Mouse (Mus musculus): Measurements from ENCODE around the gene Fmo5.

Fmo5 gene

DNA sequence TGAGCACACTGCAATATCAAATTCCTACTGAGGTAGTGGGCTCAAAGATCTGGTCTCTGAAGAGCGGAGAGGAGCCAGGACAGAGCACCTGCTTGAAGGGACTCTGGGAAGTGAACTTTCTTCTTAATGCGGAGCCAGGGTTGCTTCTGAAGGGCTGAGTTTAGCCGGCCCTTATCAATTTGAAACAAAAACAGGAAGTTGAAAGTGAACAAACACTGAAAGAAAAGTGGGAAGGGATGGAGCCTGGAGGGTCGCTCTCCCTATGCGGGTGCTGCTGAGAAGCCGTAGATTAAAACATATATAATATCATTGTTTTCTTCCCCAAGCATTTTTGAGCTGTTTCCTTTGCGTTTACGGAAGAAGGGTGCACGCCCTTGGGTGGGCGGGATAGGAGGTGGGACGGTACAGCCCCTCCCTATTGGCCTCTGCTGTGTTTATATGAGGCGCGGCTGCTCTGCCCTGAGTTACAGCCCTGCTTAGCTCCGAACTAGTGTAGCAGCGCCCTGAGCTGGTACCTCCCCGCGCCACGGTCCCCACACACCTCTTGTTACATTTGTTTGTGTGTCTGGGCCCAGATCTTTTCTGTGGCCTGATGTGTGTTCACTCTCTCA is at the start of gene Fmo5:
Gene Fmo5 (plus strand): TSS at position 414 of the 611 bp plus-strand sequence.
- peak; percentile 75 to 81 for DNase-seq

DNA sequence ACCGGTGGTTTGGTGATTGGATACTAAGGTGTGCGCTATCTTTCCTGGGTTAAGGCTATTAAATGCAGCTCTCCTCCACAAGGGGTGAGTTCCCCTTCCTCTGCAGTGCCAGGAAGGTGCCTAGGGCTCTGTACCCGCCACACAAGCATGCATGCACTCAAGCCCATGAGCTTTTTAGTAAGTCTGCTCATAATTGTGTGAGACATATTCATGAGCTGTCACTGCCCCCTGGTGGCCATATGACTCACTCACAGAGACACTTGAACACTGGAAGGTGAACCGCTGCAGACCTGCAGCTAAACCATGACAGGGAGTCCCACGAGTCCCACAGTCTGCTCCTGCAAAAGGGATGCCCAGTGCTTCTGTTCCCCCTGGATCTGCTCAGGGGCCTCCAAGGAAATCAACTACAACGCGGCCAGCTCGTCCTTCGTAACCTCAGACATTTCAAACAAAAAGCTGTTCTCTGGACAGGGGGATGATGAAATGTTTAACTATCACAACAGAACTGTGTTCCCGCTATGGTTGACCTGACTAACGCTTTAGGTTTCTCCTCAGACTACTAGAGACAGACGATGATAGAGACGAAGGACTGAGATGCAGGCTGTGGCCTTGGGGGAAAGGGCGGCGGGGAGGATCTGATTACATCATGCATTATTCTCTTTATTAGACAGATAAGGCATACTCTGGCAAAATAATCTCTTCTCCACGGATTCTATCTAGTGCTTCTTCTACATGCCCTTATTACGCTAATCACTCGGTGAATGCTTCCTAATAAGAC is 43.0 kb upstream of the Fmo5 start:
- DNase-seq, result peak; percentile 56 to 73

DNA sequence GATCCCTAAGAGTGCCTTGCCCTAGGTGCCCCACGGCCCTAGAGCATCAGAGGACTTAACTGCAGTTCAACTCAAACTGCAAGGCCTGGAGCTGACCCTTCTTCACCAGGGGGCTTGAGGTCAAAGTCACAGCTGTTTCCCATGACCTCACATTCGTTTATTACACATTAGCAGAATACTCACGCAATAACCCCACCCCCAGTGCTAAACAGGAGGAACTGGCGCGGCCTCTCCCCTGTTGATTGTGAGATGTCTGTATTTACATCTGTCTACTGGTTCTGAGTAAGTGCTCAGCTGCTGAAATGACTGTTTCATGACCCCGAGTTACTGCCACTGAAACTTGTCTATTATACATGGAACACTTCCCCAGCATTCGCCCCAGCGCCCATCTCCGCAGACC is 40.9 kb upstream of the Fmo5 start:
- no peak for DNase-seq

DNA sequence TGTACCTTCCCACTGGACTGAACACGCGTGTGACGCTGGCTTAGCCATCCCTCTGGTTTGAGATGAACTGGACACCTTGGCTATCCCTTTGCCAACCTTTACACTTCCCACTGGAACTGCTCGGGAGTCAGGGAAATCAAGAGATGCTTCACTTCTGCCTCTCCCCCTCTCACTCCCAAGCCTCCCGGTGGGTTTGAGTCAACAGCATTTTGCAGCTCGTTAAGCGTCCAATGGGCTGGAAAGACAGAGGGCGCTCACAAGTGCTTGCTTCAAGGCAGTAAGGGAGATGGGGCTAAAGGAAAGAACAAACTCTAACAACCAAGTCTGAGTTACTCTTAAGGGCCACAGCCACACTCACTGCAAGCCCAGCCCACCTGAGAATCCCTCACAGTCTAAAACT is 37.9 kb upstream of the Fmo5 start:
- DNase-seq, result no peak

DNA sequence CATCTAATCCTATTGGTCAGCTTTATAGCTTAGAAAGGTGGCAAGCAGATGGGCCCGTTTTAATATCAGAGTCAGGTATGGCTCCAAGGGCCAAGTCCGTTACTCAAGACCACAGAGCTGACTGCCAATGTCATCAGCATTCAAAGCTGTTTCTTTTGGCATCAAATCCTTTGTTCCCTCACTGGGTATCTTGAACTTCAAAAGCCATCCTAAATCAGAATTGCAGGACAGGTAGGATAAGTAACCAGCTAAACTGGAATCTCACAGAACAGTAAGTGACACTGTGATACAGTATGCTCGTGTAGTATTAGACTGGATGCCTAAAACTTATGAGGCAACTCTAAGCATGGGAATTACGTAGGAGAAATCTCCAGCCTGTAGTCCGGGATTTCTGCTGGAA is 35.5 kb upstream of the Fmo5 start:
- DNase-seq, result no peak

DNA sequence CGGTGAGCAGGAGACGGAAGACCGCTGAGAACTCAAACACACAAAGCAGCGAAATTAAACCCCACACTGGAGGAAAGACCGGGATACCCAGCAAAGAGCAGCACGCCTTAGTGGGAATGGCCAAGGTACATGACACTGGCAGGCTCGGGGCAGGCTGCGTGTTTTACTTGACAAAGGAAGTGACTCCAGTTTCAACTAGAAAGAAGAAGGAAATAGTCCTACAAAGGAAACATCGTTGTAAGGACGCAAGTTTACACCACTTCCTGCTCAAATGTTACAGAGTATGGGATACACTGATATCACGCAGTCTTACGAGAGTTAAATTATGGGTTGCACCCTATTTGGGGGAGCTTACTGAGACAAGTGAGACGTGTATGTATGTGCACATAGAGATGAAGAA is 34.5 kb upstream of the Fmo5 start:
- DNase-seq, result no peak

DNA sequence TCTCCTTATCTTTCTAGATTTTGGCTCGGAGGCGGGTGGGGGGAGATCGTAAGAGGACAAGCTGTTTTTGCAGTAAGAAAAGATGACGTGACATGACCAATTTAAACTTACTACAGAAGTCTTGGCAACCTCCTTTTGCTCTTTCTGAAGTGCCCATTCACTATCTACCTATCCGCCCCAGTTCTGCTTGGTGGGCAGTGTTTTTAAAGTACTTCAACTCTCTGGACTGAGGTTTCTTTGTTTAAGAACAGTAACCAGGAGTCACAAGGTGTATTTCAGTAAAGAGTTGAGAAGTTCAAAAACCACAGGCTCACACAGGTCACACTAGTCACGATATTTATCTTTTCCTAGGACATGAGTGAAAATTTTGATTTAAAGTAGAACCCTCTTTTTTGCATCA is 33.5 kb upstream of the Fmo5 start:
- DNase-seq, result no peak

DNA sequence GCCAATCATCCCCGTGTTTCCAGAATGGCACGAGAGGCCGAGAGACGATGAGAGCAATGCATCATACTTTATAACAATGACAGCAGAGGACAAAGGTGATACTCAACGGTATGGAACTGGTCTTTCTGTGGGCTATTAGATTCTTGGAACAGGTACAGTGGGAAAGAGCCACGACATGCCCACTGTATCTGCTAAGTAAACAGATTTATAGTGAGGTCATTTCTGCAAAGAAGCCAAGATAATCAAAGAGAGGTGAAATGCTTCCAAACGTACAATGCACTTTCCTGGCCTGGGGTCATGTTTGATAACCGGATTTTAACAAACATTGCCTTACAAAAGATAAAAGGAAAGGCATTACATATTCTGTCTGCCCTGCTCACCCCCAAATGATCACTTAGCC is 31.8 kb upstream of the Fmo5 start:
- DNase-seq, result no peak

DNA sequence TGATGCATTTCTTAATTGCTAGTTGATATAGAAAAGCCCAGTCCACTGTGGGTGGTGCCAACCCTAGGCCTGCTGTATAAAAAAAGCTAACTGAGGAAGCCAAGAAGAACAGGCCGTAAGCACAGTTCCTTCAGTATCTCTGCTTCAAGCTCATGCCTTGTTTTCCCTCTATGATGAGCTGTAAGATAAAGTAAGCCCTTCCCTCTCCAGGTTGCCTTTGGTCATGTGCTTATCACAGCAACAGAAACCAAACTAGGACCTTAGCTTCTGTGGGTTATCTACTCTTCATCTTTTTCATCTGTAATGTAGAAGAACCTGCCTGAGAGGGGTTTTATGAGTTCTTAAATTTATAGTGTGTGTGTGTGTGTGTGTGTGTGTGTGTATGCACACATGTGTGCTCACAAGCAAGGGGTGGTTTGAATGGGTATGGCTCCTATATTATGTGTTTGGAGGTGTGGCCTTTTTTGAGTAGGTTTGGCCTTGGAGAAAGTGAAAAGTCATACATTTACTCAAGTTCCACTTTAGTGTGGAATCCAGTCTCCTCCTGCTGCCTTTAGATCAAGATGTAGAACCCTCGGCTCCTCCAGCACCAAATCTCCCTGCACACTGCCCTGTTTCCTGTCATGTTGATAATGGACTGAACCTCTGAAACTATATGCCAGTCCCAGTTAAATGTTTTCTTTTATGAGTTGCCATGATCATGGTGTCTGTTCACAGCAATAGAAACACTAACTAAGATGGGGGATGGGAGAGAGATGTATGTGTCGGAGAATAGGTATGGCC is 28.4 kb upstream of the Fmo5 start:
- no peak for DNase-seq

DNA sequence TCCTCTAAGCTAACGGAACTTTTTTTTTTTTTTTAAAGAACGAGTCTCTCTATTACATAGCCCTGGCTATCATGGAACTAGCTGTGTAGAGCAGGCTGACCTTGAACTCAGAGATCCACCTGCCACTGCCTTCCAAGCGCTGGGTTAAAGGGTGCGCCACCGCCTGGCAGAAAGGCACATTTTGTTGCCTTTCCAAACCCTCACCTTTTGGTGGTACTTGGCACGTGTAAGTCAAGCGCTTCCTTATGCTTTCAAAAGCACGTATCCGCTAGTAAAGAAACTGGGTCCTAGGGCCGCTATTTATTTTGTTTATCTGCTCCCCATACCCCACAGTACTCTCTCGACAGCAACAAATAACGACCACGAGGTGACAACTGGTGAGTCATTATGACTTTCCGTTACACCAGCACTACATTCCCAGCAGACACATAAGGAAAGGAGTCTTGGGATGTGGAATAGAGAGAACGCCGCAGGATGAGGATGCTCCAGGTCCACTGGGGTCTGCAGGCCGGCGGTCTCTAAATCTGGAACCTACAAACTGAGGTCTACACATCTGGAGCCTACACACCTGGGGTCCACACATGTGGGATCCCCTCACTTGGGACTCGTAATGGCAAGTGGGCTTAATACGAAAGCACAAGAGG is 19.3 kb upstream of the Fmo5 start:
- DNase-seq, result peak; percentile 42 to 56

DNA sequence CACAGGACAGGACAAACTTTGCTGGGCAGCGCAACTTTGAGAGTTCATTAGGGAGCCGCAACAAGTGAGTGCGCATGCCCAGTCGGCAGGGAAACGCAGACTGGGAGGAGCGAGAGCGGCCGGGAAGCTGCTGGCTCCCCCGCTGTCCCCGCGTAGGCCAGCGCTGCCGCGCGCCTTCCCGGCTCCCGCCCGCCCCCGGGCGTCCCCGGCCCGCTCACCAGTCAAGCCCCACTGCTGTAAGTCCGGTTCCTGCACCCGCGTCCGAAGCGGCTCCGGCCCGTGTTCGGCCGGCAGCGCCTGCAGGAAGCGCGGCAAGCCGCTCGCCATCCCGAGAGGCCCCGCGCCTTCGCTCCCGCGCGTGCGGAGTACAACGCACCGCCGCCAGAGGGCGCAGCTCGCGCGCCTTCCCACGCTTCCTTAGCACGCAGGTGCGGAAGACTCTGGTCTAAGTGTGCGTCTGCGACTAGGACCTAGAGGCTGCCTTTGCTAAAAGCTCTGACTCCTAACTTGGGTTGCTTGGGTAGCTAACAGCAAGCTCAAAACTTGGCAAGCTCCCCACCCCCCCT is 18.7 kb upstream of the Fmo5 start, which contains the start of gene Chd1l:
Gene Chd1l (minus strand): TSS at position 359 of the 566 bp plus-strand sequence.
- peak; percentile 93 to 94 for DNase-seq

DNA sequence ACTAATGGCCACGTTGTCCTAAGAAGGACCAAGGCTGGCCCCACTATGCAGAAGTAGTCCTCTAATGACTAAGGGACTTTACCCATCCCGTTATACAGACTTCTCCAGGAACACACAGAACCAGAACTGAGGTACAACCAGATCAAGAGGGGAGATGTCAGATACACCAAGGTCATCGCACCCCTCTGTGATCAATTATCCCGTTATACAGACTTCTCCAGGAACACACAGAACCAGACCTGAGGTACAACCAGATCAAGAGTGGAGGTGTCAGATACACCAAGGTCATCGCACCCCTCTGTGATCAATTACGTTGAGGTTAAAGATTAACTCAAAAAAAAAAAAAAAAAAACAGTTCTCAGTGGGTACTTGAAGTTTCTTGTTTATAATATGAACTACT is 17.6 kb upstream of the Fmo5 start:
- DNase-seq, result no peak

DNA sequence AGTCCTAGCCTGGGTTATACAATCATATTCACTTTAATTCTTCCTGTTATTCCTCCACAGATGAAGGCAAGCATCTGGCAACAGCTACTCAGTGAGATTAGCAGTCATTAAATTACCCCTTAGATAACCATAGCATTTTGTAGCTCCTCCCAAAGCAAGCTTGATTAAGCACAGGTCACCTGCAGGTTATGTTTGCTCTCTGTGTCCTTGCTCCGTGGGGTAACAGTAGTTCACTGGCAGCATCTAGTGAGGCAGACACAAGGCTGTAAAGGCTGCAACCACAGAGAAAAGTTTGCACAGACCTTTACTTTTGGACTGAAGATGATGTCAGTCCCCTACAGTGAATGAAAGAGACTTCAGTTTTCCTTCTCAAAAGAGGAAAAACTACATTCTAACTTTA is 13.4 kb upstream of the Fmo5 start:
- DNase-seq, result no peak

DNA sequence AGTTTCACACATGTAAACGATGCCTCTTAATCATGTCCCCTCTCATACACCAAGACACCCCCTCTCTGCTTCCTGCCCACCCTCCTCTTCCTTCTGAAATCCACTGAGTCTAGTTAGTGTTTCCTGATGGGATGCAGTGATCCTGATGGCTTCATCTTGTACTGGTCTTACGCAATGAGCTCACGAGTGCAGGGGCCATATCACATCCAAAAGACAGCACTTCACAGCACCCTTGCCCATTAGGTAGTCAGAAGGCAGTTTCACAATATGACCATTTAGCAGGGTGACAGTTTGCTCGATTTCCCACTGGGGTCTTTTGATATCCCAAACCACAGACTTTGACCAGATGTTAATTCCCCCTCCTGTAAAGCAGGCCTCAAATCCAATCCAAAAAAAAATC is 12.7 kb upstream of the Fmo5 start:
- no peak for DNase-seq

DNA sequence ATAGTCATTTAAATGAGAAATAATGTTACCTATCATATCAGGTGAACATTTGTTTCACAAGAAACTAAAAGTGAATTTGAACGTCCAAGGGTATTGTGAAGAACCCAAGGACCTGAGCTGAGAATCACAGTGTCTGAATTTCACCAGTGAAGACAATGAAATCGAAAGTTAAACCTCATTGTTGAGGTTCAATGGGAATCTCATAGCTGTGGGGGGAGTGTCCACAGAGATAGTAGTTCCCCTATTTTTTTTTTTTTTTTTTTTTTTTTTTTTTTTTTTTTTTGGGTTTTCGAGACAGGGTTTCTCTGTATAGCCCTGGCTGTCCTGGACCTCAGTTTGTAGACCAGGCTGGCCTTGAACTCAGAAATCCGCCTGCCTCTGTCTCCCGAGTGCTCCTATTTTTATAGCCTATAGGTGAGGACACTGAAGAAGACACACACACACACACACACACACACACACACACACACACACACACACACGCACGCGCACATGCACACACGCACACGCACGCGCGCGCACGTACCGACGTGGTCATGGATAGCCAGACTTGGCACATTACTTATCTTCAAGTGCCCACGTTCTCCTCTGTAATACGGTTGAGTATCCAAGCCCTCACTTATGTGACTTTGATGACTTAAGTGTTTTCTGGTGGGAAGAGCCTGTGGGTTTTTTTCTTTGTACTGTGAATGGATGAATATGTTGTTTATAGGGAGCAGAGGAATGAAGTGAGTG is 11.3 kb upstream of the Fmo5 start:
- DNase-seq, result no peak

DNA sequence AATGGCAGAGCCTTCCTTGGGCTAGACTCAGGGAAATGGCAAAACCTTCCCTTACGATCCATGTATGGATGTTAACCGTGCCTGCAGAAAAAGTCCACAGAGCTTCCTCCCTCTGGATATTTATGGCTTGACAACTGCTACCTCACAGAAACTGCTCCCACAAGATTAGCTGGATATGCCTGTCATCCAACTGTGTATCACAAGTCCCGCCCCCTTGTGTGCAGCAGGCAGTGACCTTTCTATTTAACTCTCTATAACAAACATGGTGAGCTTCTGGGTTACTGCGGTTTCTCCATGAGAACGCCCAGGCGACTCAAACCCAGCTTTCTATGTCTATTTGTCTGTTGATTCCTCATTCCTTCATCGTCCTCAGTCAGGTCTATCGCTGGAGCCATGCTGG is 10.7 kb upstream of the Fmo5 start:
- DNase-seq, result no peak

DNA sequence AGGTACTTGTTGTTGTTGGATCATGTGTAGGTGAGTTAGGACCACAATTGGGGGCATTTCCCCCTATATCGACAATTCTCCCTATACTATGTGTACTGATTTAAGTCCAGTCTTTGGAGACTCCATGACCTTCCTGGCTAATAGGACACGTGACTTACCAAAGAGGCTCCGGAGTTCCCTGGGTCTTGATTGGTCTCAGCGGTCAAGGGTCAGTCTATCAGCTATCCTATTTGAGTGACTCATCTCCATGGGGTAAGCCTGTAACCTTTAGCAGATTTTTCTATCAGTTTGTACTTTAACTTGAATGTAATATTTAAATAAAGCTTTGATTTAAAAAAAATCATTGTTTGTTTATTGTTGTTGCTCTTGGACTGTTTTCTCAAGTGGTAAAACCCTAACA is 7.9 kb upstream of the Fmo5 start:
- no peak for DNase-seq

DNA sequence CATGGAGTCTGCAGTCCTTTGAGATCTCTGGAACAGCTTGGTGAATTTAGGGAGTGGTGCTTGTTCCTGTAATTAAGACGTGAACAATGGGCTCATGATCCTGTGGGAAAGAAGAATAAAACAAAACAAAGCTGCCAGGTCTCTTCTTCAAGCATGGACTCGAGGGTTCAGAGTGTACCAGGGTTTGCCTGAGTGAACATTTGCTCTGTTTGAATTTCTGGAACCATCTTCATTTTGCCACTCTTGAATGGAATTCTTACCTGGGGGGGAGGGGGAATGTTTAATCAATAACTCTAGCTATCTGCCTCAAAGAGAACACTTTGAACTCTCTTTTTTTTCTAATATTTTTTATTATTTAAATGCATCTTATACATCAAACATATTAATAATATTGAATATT is 4.0 kb upstream of the Fmo5 start:
- DNase-seq, result no peak

DNA sequence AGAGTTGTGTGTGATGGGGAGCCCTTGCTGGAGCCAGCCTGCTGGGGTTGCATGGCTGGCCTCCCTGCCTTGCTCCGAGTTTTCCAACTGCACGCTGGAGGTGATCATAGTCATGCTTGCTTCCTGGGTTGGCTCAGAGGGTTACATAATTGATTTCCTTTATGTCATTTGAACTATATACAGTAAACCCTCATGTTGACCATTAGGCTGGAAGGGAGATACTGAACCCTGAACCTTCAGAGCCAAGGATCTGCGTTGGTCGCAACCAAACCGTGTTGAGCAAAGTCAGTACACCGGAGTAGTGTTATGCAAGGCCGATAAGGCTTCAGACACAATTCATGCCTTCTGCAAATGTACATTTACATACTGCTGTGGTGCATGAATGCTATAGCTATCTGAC is 711 bp upstream of the Fmo5 start:
- DNase-seq, result no peak

DNA sequence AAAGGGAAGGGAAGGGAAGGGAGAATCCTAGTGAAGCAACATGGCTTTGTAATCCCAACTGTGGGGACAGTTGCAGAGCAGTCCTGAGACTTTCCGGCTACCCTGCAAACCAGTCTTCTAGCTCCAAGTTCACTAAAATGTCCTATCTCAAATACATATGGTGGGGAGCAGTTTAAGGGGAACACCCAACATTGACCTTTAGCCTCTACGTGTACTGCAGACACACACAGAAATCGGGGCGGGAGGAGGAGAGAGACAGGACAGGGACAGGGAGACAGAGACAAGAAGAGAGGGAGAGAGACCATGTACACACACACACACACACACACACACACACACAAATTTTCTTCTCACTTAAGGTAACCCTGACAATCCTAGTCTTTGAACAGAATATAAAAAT is 1.3 kb downstream of the Fmo5 start:
- no peak for DNase-seq

DNA sequence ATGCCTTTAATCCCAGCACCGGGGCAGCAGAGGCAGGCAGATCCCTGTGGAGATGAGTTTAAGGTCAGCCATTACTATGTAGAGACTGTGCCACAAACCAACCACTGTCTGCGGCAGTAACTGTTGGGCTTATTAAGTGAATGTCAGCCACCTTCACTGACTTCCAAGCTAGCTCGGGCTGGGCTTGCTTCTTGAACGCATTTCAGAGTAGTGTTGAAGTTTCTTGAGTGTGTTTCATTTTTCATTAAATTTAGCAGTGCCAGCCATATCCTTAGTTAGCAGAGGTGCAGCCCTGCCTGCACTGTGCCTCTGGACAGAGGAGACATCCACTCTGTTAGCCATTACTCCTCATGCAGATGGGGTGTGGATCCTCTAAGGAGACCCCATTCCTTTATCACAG is 2.1 kb downstream of the Fmo5 start:
- no peak for DNase-seq

DNA sequence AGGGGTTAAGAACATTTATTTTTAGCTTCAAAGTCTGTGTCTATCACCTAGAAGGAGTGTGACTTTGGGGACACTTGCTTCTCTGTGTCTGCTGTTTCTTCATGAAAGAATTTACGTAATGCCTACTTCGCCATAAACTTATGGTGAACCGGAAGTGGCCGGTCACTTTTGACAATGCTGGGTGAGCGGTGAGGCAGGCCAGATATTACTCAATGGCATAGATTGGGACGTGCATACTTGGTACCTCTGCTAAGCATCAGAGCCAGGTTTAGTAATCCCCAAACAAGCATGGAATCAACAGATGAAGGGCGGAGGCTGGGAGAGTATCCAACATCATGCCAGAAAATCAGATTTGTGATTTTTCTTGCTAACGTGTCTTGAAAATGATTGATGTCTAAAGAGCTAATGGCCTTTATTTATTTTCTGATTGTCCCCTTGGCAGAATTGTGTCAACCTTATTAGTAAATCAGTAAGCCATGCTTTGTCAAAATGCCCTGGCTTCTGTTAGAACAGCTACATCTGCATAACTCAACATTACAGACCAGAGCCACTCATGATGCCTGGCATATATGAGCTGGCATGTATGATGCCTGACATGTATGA is 2.8 kb downstream of the Fmo5 start:
- no peak for DNase-seq

All from lung, postnatal 4 days (tissue).